Mouse (Mus musculus): Measurements from ENCODE around the gene Cnpy2.

- no peak for TF ChIP-seq CTCF (IDR thresholded peaks at IDR 0.05; ENCODE audit: low read depth, low read length)
- no peak for TF ChIP-seq GATA1 (IDR thresholded peaks at IDR 0.05; ENCODE audit: borderline replicate concordance, low read length)
- TF ChIP-seq GATA2 (IDR thresholded peaks at IDR 0.05; ENCODE audit: borderline replicate concordance, low read depth, low read length), result no peak
These were observed 47.8 kb downstream of the Cnpy2 start for GRCm38 (mm10) chr10:128370021-128370420.

Measured in G1E (cell line).